Mouse (Mus musculus): Measurements from ENCODE around the gene Slc39a10. TPM values are rescaled to one million over a fixed set of nuclear protein-coding genes. Genes with fewer than 3 reads are reported as not detected.

Gene Slc39a10
- 57.0 and 60.1 TPM in 2 replicates for polyA plus RNA-seq (2014; fragmentation: Nextera tagmentation; extraction: Ambion mirVana)

DNA sequence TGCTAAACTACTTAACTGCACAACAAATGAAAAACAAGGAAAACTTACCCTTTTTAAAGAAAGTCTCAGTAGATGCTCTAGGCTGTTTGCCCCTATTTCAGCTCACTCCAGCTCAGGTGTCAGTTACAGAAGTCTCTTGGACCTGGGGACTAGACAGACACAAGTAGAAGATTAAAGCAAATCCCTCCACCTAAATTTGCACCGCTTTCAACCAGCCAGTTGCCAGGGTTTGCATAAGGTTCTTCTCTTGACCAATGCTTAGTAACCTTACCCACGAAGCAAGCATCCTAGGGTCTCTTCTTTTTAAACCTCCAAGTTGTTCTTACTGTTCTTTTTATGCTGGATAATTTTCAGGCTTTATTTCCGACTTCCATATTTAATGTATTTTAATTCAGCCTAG is at the start of gene Slc39a10:
Slc39a10 (minus strand) TSS at position 101 of the 400 bp plus-strand sequence.
- DNase-seq (no peak), ATAC-seq (ENCODE audit: insufficient read depth) (no peak)
- Histone ChIP-seq H3K9ac (no peak within 1 kb of the TSS), H3K9me3 (ENCODE audit: low read depth, low read length) (no peaks in the 10 kb centered on the region), H3K27me3 (ENCODE audit: insufficient read depth, low read length) (no peaks in the 10 kb centered on the region), H3K4me1 (ENCODE audit: insufficient read depth) (0 out of 2 replicates have a peak, but pooled peaks cover 5% of the 10 kb centered on the region), H3K36me3 (ENCODE audit: insufficient read depth) (no peaks in the 10 kb centered on the region), H3K27ac (ENCODE audit: low read depth) (no peak within 1 kb of the TSS), H3K4me2 (no peak within 1 kb of the TSS), H3K4me3 (ENCODE audit: low read depth, low read length) (no peak within 1 kb of the TSS)
- no peak for TF ChIP-seq CTCF (IDR thresholded peaks at IDR 0.05; ENCODE audit: low read depth)
- 65% methylated on average over 3 of the region's 3 CpGs for WGBS

DNA sequence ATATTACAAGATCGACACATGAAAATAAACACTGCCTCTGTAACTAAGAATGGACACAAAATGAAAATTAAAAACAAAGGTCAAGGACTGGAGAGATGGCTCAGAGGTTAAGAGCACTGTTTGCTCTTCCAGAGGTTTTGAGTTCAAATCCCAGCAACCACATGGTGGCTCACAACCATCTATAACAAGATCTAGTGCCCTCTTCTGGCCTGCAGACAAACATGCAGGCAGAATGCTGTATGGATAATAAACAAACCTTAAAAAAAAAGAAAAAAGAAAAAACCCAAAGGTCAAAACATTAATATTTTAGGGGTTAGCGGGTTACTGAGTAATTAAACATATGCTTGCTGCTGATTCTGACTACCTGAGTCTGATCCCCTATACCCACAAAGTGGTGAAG is 46.6 kb upstream of the Slc39a10 start:
- H3K9ac ChIP-seq: no peak overlapping the region
- no peaks in the 10 kb centered on the region for H3K9me3 ChIP-seq (ENCODE audit: low read depth, low read length)
- no peak for TF ChIP-seq CTCF (IDR thresholded peaks at IDR 0.05; ENCODE audit: low read depth)
- 92% methylated on average over 2 of the region's 2 CpGs for whole genome bisulfite sequencing
- no peak for ATAC-seq (ENCODE audit: insufficient read depth)
- no peak for DNase-seq
- H3K4me2 ChIP-seq: no peak overlapping the region
- no peak overlapping the region for H3K4me3 ChIP-seq (ENCODE audit: low read depth, low read length)
- no peaks in the 10 kb centered on the region for H3K27me3 ChIP-seq (ENCODE audit: insufficient read depth, low read length)
- H3K27ac ChIP-seq (ENCODE audit: low read depth): no peak overlapping the region
- no peaks in the 10 kb centered on the region for H3K4me1 ChIP-seq (ENCODE audit: insufficient read depth)
- H3K36me3 ChIP-seq (ENCODE audit: insufficient read depth): no peaks in the 10 kb centered on the region

DNA sequence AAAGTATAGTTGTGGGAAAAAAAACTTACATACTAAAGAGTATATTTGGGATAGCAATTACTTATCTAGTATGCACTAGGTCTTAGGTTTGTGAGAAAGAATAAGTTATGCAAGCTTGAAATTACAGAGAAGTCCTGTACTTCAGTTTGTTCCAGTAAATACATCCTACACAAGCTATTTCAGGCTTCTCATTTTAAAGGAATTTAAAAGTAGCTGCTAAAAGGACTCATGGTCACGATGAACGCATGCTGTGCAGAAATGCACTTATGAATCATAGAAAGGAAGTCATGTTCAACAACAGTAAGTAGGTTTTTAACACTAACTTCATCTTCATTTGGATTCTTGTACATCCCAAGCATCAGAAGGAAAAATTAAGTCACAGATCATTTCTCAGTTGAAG is 45.0 kb upstream of the Slc39a10 start:
- WGBS: 35% methylated on average over 2 of the region's 2 CpGs
- TF ChIP-seq CTCF (IDR thresholded peaks at IDR 0.05; ENCODE audit: low read depth): no peak
- ATAC-seq (ENCODE audit: insufficient read depth): no peak
- Histone ChIP-seq H3K4me1 (ENCODE audit: insufficient read depth) (no peaks in the 10 kb centered on the region), H3K4me3 (ENCODE audit: low read depth, low read length) (no peak overlapping the region), H3K4me2 (no peak overlapping the region), H3K27me3 (ENCODE audit: insufficient read depth, low read length) (no peaks in the 10 kb centered on the region), H3K36me3 (ENCODE audit: insufficient read depth) (no peaks in the 10 kb centered on the region), H3K27ac (ENCODE audit: low read depth) (no peak overlapping the region), H3K9me3 (ENCODE audit: low read depth, low read length) (no peaks in the 10 kb centered on the region), H3K9ac (no peak overlapping the region)
- DNase-seq: no peak

GRCm38 (mm10) chr1:46927104-46927503 is 34.5 kb upstream of the Slc39a10 start:
- Histone ChIP-seq H3K4me3 (ENCODE audit: low read depth, low read length) (no peak overlapping the region), H3K36me3 (ENCODE audit: insufficient read depth) (no peaks in the 10 kb centered on the region), H3K4me2 (no peak overlapping the region), H3K27me3 (ENCODE audit: insufficient read depth, low read length) (no peaks in the 10 kb centered on the region), H3K4me1 (ENCODE audit: insufficient read depth) (no peaks in the 10 kb centered on the region), H3K9ac (no peak overlapping the region), H3K9me3 (ENCODE audit: low read depth, low read length) (no peaks in the 10 kb centered on the region), H3K27ac (ENCODE audit: low read depth) (no peak overlapping the region)
- TF ChIP-seq CTCF (IDR thresholded peaks at IDR 0.05; ENCODE audit: low read depth): no peak
- no peak for ATAC-seq (ENCODE audit: insufficient read depth)
- DNase-seq: no peak

DNA sequence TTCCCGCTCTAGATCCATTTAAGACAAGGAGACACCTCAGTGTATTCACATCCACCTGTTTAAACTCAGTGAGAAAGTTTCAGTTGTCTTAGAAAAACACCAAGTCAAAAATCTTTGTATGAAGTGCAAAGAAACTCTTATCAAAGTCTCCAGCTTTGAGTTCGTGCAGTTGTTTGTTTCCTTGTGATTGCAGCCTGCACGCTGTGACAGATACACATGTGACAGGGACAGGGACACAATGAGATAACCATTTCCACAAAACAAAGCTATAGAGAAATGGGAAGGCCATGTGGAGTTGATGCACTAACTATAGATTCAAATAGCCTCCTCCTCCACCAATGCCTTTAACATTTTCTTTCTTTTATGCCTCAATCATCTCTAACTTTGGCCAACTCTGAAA is 33.6 kb upstream of the Slc39a10 start:
- Histone ChIP-seq H3K36me3 (ENCODE audit: insufficient read depth) (no peaks in the 10 kb centered on the region), H3K27me3 (ENCODE audit: insufficient read depth, low read length) (no peaks in the 10 kb centered on the region), H3K4me1 (ENCODE audit: insufficient read depth) (no peaks in the 10 kb centered on the region), H3K4me3 (ENCODE audit: low read depth, low read length) (no peak overlapping the region), H3K9ac (no peak overlapping the region), H3K9me3 (ENCODE audit: low read depth, low read length) (no peaks in the 10 kb centered on the region), H3K4me2 (no peak overlapping the region), H3K27ac (ENCODE audit: low read depth) (no peak overlapping the region)
- ATAC-seq (ENCODE audit: insufficient read depth) (no peak), DNase-seq (no peak)
- TF ChIP-seq CTCF (IDR thresholded peaks at IDR 0.05; ENCODE audit: low read depth): no peak
- 43% methylated on average over 3 of the region's 3 CpGs for whole genome bisulfite sequencing

DNA sequence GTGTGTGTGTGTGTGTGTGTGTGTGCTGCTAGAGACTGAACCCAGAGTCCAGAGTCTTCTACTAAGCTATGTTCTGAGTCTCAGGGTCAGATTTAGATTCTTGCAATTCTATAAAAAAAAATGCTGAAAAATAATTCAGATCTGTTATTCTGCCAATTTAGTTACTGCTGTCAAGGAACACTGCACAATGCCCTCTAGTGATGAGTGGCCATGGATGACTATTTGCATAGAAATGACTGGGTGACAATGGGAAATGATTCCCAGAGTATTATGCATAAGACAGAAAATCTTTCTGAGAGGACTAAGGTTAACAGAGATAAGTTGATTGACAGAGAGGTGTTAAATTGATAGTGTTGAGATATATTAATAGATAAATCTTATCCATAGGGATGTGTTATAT is 32.3 kb upstream of the Slc39a10 start:
- H3K27me3 ChIP-seq (ENCODE audit: insufficient read depth, low read length): no peaks in the 10 kb centered on the region
- H3K9ac ChIP-seq: no peak overlapping the region
- no peak overlapping the region for H3K4me2 ChIP-seq
- H3K36me3 ChIP-seq (ENCODE audit: insufficient read depth): no peaks in the 10 kb centered on the region
- no peaks in the 10 kb centered on the region for H3K9me3 ChIP-seq (ENCODE audit: low read depth, low read length)
- no peak for TF ChIP-seq CTCF (IDR thresholded peaks at IDR 0.05; ENCODE audit: low read depth)
- DNase-seq: no peak
- no peaks in the 10 kb centered on the region for H3K4me1 ChIP-seq (ENCODE audit: insufficient read depth)
- H3K4me3 ChIP-seq (ENCODE audit: low read depth, low read length): no peak overlapping the region
- no peak overlapping the region for H3K27ac ChIP-seq (ENCODE audit: low read depth)
- ATAC-seq (ENCODE audit: insufficient read depth): no peak

GRCm38 (mm10) chr1:46922904-46923303 is 30.3 kb upstream of the Slc39a10 start:
- H3K9me3 ChIP-seq (ENCODE audit: low read depth, low read length): no peaks in the 10 kb centered on the region
- ATAC-seq (ENCODE audit: insufficient read depth) (no peak), DNase-seq (no peak)
- H3K27ac ChIP-seq (ENCODE audit: low read depth): no peak overlapping the region
- no peaks in the 10 kb centered on the region for H3K4me1 ChIP-seq (ENCODE audit: insufficient read depth)
- TF ChIP-seq CTCF (IDR thresholded peaks at IDR 0.05; ENCODE audit: low read depth): no peak
- no peaks in the 10 kb centered on the region for H3K27me3 ChIP-seq (ENCODE audit: insufficient read depth, low read length)
- WGBS: 86% methylated on average over 7 of the region's 7 CpGs
- H3K36me3 ChIP-seq (ENCODE audit: insufficient read depth): no peaks in the 10 kb centered on the region
- H3K4me3 ChIP-seq (ENCODE audit: low read depth, low read length): no peak overlapping the region
- no peak overlapping the region for H3K9ac ChIP-seq
- H3K4me2 ChIP-seq: no peak overlapping the region

DNA sequence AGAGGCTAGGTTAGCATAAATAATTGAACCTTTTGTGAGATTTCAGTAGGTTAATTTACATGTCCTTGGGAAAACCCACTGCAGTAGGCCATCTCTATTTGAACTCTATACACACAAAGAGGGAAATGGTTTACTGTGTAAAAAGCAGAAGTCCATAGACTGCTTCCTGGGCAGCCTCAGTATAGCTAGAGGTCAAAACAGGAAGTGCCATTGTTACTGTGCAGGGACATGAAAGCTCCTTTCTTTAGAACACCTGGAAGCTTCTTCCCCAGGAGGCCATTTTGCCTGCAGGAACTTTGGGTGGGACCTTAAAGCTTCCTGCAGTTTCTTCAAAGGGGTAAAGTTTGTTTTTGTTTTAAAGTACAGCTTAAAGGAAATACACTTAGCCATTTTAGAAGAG is 29.0 kb upstream of the Slc39a10 start:
- Histone ChIP-seq H3K27me3 (ENCODE audit: insufficient read depth, low read length) (no peaks in the 10 kb centered on the region), H3K4me2 (no peak overlapping the region), H3K27ac (ENCODE audit: low read depth) (no peak overlapping the region), H3K4me1 (ENCODE audit: insufficient read depth) (no peaks in the 10 kb centered on the region), H3K36me3 (ENCODE audit: insufficient read depth) (no peaks in the 10 kb centered on the region), H3K4me3 (ENCODE audit: low read depth, low read length) (no peak overlapping the region), H3K9me3 (ENCODE audit: low read depth, low read length) (no peaks in the 10 kb centered on the region), H3K9ac (no peak overlapping the region)
- DNase-seq (no peak), ATAC-seq (ENCODE audit: insufficient read depth) (no peak)
- TF ChIP-seq CTCF (IDR thresholded peaks at IDR 0.05; ENCODE audit: low read depth): no peak

Measured in lung, embryonic 14.5 days (tissue).